Mouse (Mus musculus) gastrocnemius, postnatal 36 days (tissue): ENCODE measurements around the gene Pum2. TPM values are rescaled to one million over a fixed set of nuclear protein-coding genes. Genes with fewer than 3 reads are reported as not detected.

Experiments used
- DNase-seq, 2 experiments: peaks; one replicate each; pipeline ENCODE4 v3.0.0; 2022
- intact Hi-C: fragments of 180-260 bp; cut with DNase I; formaldehyde crosslinking; loops from one replicate; pipeline ENCODE4 v1.15.1; 2025
- total RNA-seq, 2 experiments: library from RNA; stranded (reverse); gene quantifications; 2 replicates each; pipeline ENCODE4 v1.2.3; 2021

Gene Pum2
- total RNA-seq, 2 experiments from 2014 or later = 70.1 to 72.1 TPM

DNA sequence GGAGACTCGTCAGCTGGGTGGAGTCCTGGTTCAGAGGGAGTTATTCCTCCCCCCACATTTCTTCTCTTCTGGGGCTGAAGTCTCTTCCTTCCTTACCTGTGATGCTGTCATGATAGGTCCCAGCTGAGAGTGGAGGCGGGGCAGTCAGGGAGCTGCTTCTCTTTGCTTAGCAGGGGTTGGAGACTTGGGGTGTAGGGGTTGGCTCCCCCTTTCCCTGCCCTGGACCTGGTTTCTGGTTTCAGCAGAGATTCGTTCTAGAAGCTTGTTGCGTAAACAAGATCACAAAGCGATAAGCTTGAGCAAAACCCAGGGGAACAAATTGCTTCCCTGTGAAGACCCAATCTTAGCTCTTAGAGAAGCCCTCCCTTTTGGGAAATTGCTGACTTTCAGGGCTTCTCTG, 112.5 kb downstream of the Pum2 start:
- DNase-seq = no peak
- intact Hi-C loops = no loop called here

DNA sequence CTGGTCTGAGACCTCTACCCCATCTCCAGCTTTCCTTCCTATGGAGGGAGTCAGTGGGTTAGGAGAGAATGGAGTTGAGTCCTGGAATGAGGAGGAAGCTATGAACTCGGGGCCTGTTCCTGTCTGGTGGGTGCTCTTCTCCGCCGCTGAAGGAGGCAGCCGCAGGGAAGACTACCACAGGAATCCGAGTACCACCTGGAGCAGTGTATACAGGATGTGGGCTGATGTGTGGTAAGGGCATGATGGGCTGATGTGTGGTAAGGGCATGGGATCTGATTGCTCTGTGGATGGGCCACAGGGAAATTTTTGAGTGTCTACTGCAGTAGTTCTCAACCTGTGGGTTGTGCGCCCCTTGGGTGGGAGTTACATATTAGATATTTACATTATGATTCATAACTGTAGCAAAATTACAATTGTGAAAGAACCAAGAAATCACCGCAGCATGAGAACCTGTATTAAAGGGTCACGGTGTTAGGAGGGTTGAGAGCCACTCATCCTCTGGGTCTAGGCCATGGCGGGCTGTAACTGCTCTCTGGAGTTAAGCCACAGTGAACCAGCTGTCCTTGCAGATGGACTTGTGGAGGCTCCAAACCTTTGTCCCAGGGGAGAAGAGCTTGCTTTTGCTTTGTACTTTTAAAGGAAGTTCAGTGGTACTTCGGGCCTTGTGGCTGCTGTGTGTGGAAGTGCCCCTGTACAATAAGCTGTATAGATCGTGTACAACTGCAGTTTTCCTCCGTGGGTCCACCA, 113.2 kb downstream of the Pum2 start:
- DNase-seq = no peak
- intact Hi-C loops = no loop called here

DNA sequence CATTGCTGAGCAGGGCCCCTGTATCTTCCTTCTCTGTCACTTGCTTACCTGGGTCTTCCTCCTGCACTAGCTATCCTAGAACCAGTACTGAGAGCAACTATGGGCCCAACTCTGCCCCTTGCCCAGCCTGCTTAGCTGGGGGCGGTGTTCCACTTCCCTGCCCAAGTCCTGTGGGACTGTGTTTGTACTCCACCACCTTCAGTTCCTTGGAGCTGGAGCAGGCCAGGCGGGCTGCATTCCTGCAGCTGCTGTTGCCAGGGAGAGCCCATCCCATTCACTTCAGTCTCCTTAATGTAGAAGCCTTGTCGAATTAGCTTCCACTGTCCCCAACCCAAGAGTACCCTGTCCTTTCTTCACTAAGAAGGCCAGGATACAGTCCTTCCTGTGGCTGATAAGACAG, 114.5 kb downstream of the Pum2 start:
- intact Hi-C loops = no loop called here
- no peak for DNase-seq

GRCm38 (mm10) chr12:8790615-8791014, 116.7 kb downstream of the Pum2 start:
- DNase-seq = no peak
- intact Hi-C loops = no loop called here

DNA sequence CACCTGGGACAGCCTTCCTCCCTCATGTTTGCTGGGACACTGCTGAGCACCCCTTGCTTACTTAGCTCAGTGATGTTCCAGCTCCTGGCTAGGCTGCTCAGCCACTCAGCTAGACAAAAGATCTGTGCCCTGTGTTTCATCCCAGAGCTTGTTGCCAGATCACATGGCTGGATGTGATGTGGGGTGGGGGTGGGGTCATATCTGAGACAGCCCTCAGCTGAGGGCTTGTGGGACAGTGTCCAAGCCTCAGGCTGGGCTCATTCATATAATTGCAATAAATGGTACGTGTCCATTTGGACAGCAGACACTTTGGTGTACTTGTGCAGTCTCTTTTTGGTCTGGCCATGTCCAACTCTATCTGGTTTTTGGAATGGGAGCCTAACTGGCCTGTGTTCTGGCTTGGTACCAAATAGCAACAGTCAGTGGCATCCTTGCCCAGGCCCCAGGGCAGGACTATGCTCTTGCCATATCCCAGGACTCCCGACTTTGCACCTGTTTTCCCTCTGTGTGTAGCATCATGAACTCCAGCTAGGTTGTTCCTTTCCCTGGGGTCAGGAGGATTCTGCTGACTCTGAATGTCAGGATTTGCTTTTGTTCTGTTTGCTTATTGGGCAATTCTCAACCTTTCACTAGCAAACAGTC, 119.6 kb downstream of the Pum2 start:
- DNase-seq = no peak
- intact Hi-C loops = no loop called here

GRCm38 (mm10) chr12:8797936-8798335, 124.0 kb downstream of the Pum2 start:
- no peak for DNase-seq
- intact Hi-C loops = no loop called here

DNA sequence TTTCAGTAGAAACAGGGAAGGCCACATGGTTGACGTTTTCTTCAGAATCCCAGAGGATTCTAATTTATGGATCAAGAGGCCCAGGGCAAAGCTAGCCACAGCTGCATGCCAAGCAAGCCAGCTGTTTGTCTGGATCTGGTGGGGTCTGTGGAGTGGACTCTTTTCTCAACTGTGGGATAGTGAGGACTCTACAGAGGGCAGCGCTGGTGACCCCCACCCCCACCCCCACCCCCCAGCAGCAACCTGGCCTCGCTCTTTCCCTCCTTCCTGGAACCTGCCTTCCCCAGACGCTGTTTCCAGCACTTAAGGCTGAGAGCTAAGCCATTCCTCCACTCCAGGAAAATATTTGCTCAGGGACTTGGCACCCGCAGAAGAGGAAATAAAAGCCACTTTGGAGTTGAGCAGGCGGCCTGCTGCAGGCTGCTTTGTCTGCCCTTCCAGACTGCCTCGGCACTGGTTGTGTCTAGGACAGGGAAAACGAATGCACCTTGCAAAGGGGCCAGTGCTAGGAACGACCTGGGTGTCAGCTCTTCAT, 124.6 kb downstream of the Pum2 start:
- intact Hi-C loops = no loop called here
- DNase-seq = no peak

Other genes starting within 250 kb of the Pum2 start
- 10 to 100 TPM; 50.7 to 56.4 TPM for gene Rhob, start 174.1 kb upstream of the Pum2 start, total RNA-seq
- not detected for gene Slc7a15, start 75.1 kb upstream of the Pum2 start, total RNA-seq
- 1 to 10 TPM; 2.7 to 3.3 TPM for gene Sdc1, start 97.2 kb downstream of the Pum2 start, total RNA-seq
- 100 to 1,000 TPM; 214 to 221 TPM for gene Laptm4a, start 247.5 kb downstream of the Pum2 start, total RNA-seq